Mouse (Mus musculus): ENCODE results near the gene Pgap2.

The Pgap2 gene

DNA sequence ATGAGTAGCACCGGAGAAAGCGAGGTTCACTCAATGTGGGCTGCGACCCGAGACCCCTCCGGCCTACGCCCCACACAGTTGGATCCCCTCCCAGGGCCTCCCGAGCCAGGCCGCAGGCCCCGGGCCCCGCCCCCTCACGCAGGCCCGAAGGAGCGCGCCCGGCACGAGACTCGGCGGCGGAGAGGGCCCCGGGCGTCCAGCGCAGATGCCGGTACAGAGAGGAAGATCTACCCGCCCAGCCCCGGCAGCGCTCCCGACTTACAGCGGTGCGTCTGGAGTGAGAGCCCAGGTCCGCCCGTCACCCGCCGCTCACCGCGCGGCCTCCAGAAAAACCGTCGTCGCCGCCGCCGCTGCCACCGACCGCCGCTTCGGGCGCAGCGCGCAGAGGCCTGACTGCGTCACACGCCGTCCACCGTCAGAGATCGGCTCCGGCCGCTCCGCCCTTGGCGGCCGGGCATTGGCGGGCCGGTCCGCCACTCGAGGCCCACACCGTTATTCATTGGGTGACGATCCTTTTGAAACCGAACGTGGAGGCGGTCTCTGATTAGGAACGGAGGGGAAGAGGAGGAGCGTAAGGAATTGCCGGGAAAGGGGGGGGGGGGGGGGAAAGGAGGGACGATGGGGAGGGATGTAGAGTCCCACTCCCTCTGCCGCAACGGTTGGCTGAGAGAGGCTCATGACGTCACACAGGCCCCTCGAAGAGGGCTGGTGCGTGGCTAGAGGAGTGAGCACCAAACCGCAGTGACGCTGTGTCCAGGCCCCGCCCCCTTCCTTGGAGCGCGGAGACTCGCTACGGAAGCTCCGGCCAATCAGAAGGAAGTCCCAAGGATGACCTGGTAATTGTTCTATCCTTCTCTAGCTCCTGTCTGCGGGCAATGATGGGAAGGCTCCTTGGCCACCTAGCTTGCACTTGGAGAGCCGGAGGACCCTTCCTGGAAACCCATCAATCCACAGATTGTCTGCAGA, at the start of gene Pgap2, which contains the start of gene Nup98:
Pgap2 (plus strand) TSS at position 453 of the 966 bp plus-strand sequence.
Nup98 (minus strand) TSS at position 421 of the 966 bp plus-strand sequence.
- peak; percentile 99 for DNase-seq (ENCODE audit: low spot score)

DNA sequence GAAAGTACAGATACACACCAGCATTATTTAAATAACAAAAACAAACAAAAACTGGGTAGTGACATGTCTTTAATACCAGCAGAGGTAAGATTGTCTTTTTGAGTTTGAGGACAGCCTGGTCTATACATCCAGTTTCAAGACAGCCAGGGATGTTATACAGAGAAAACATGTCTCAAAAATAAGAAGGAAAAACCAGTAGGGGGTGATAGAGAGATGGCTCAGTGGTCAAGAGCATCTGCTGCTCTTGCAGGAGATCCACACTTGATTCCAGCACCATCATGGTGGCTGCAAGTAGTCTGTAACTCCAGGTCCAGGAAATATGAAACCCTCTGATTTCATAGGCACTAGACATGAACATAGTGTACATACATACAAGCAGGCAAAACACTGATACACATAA, 39.7 kb upstream of the Pgap2 start:
- no peak for DNase-seq (ENCODE audit: low spot score)

DNA sequence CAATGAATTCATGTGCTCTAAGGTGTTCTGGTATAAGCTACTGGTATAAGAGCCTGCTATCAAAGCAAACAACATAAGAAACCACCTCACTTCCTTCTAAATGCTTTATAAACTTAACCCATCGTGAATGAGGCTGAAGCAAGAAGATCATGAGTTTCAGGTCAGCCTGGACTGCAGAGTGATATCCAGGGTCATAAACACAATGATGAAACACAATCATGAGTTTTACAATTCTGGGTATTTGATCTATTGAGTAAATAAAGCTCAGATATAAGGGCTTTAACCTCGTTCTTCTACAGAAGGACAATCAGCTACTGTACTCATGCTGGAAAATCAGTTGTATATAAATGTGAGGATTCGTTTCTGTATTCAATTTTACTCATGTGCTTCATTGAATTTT, 26.2 kb upstream of the Pgap2 start:
- no peak for DNase-seq (ENCODE audit: low spot score)

DNA sequence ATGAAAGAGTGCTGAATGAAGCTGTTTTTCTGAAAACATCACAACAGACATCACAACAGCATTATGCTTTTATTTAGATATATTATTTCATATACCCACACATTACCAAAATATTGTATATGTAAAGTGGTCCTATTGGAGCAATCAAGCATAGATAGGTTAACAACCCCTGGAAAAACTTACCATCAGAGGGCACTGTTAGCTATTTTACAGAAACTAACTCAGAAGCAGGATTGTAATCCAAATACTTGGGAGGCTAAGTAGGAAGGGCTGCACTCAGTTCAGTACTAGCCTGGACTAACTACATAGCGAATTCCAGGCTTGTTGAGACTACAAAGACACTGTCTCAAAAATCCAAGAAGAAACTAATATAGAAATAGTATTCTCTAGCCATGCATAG, 17.7 kb upstream of the Pgap2 start:
- DNase-seq (ENCODE audit: low spot score) = no peak

DNA sequence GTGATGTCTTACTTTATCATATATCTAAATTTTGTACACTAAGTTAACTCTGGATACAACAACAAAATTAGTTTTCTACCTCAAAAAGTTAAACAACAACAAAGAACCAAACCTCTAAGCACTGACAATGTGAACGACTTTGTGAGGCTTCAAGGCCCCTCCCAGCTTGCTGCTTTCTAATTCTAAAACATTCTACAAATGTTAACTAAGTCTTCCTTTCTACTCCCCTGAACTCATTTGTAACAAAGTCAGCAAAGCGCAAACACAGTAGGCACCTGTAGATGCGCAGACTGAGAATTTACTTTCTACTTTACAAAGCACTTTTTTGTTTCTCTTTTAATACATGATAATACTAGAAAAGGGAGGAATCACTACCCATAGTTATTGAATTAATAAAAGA, 9.4 kb upstream of the Pgap2 start:
- DNase-seq (ENCODE audit: low spot score) = no peak

DNA sequence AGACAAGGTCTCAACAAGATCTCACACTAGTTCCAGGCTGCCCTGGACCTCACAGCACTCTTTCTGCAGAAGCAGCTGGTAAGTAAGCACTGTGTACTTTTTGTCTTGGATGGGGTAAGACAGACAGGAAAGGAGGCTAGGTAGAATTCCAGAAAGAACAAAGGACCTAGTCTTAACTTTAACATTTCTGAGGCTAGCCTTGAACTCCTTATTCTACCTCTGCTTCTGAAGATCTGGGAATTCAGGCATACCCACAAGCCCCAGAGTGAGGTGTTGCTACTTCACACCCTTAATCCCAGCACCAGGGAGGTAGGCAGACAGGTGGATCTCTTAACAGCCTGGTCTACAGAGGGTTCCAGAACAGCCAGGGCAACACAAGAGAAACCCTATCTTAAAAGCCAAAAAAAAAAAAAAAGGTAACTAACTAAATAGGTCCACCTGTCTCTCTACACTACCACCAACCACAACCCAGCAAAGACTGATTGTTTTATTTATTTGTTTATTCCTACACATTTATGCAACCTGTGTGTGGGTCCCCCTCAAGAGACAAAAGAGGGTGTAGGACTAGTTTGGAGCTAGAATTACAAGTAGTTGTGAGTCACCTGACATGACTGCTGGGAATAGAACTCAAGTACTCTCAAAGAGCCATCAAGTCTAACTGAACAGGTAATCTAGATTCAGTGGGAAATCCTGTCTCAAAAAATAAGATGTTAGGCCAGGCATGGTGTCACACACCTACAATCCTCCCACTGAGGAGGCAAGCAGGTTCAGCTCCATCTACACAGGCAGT, 8.8 kb upstream of the Pgap2 start:
- no peak for DNase-seq (ENCODE audit: low spot score)

DNA sequence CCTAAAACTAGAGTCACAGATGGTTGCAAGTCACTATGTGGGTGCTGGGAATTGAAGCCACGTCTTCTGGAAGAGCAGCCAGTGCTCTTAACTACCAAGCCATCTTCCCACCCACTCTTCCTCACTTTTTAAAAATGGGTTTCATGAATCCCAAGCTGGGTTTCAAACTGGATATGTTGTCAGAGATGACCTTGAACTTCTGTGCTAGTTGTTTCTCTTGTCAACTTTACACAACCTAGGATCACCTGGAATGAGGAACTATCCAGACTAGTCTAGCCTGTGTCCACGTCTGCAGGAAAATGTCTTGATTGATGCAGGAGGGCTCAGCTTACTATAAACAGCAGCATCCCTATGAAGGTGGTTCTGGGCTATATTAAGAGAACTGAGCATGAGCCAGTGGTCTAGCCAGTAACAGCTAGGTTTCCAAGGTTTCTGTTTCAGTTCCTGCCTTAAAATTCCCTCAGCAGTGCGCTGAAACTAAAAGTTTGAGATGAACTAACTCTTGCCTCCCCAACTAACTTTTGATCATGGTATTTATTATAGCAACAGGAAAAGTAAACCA, 5.6 kb upstream of the Pgap2 start:
- no peak for DNase-seq (ENCODE audit: low spot score)

DNA sequence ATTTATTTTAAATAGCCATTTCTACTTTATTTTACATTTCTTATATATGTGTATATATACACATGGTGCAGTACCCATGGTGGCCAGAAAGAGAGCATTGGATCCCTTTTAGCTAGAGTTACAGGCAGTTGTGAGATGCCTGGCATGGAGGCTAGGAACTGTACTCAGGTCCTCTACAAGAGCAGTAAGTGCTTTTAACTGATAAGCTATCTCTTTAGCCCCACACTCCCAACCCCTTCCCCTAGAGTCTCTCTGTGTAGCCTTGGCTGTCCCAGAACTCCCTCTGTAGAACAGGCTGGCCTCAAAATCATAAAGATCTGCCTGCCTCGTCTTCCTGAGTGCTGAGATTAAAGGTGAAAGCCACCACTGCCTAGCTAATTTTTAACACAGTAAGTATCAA, 4.4 kb upstream of the Pgap2 start:
- no peak for DNase-seq (ENCODE audit: low spot score)

DNA sequence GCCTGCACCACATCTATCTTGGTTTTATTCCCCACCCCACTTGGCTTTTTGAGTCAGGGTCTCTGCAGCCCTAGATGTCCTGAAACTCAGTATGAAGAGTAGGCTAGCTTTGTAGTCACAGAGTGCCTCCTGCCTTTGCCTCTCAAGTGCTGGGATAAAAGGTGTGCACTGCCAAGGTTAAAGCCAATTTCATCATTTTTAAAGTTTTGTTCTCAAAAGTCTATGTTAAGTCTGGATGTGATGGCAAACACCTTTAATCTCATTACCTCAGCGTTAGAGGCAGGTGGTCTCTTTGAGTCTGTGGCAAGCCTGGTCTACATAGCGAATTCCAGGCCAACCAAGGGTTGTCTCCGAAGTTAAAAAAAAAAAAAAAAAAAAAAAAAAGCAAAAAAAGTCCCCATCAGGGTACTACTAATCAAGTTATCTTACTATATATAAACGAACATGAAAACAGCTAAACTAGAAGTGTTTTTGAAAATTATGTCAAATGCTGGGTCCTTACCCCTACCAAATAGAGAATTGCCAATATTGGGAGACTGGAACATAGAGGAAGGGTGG, 1.1 kb upstream of the Pgap2 start:
- DNase-seq (ENCODE audit: low spot score) = peak; percentile 18

DNA sequence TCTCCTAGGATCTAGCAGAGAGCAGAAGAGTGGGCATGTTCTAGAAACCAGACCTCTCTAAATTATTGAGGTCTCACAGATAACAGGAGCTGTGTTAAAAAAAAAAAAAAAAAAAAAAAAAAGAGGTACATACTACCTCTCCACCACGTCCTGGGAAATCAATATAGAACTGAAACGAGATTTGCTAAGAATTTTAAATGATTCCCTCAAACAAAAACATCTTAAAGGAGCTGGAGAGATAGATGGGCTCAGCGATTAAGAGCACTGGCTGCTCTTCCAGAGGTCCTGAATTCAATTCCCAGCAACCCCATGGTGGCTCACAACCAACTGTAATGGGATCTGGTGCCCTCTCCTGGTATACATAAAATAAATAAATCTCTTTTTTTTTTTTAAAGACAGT, 1.1 kb downstream of the Pgap2 start:
- DNase-seq (ENCODE audit: low spot score) = peak; percentile 14

DNA sequence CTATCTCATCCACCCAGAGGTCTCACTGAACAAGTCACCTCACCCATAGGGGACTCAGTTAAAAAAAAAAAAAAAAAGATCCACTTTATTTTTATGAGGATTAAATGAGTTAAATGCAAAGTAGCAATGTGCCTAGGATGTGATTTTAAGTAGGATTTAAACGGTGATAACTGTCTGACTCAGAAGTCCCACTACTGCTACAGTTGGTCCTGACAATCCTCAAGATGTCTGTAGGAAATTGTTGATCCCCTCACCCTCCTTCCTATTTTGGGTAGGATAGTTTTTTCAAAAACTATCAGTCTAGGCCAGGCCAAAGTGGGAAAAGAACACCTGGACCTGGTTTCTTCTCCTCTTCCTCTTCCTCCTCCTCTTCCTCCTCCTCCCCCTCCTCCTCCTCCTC, 11.9 kb downstream of the Pgap2 start:
- DNase-seq (ENCODE audit: low spot score) = no peak

DNA sequence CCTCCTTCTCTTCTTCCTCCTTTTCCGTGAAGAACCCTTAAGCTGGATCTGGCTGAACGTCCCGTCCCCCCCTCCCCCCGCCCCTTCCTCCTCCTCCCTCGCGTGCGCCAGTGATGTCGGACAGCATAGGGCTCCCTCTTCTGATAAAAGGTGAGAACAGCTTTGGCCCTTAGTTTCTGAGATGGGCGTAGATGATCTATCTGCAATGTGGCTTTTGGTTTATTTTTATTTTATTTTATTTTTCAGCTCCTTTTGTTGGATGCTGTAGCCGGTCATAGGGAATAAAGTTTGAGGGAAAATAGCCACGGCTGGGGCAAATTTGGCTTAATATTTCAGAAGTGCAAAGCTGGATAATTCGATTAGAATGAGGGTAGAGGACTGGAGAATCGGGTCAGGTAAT, 12.3 kb downstream of the Pgap2 start:
- DNase-seq (ENCODE audit: low spot score) = peak; percentile 65

DNA sequence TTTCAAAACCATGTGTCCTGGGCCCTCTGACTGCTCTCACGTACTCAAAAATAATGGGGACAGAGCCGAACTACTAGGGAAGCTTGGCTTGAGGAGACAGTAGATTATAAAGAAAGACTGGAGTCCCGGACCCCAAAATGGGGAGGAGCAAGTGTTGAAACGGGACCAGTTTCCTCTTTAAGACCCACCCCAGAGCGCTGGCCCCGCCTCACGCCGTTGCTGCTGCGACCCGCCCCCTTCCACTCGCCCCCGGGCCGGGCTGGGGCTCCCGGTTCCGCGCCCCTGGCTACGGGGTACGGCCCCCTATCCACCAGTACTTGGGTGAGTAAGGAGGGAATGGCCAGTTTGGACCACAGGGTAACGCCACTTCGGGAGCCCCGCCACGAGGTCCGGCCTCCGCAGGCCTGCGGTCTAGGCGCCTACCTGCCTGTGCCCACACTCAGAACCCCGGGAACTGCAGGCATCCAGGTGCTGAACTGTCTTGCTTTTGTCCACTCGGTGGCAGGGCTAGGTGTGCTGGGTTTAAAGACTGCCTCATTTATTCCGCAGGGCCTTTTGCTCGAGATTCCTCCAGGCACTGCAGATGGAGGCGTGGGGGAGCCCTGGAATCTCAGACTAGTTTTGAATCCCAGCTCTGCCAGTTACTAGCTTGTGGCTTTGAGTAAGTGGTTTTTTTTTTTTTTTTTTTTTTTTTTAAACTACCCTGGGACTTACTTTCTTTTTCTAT, 13.0 kb downstream of the Pgap2 start:
- no peak for DNase-seq (ENCODE audit: low spot score)

DNA sequence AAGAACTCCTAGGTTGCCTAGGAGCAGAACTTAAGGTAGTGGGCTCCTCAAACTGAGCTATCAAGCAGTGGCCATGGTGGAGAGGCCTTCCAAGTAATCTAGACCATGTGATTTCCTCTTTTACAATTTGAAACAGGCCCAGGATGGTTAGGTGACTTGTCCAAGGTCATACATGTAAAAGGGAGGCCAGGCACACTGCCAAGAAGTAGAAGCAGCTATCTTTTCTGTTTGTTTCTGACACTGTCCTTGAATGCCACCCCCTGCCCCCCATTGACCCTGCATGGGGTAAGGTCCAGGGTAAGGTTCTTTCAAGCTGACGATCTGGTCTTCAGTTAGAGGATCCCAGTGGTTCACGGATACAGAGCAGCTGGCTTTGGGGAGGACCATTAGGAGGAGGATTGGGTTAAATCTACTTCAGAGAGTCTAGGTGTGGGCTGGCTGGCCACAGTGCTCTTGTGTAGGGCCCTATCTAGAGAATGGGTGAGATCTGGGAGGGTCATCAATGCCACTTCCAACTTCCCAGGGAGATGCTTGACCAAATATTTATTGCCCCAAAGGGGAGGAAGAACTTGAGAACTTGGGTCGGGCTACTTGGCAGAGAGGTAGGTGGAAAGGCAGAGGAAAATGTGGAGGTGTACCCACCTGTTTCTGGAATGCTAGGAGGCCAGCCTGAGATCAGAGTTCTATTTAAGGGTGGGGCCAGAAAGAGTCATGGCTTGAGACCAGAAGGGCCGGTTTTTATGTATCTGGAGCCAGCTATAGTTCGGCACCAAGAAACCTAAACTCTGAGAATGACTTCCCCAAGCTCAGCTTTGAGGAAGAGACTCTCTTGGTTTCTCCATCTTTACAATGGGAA, 14.1 kb downstream of the Pgap2 start:
- no peak for DNase-seq (ENCODE audit: low spot score)

DNA sequence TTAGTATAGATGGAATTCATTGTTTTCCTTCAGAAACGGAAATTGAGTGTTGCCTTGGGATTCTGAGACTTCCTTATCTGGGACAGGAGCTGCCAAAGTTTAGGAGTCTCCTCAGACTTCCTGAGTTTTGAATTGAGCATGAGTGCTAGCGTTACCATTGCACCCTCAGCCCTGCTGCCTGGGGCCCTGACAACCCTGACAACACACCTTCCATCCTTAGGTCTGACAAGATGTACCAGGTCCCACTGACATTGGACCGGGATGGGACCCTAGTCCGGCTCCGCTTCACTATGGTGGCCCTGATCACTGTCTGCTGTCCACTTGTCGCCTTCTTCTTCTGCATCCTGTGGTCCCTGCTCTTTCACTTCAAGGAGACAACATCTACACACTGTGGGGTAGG, 16.0 kb downstream of the Pgap2 start:
- DNase-seq (ENCODE audit: low spot score) = no peak

DNA sequence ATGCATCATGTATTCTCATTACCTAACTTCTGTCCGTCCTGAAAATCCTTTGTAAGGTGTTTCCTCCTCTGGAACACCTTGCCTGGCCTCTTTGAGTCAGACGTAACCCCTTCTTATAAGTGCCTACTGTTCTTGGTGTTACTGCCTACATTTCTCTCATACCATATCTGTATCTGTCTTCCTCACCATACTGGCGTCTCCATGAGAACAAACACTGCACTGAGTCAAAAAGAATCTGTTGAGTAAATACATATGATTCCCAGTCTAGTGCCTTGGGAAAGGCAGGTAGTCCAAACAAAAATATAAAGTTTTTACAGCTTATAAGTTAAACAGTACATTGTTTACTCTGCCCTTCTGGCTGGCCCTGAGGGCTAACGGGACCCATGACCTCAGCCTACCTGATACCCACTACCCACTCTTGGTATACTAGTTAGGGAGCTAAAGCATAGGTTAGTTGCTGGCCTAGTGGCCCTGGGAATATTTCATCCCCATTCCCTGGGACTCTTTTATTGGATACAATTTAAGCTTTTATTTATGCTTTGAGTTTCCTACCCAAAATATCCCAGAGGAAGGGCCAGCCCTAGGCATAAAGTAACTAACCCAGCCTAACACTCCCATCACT, 18.2 kb downstream of the Pgap2 start:
- DNase-seq (ENCODE audit: low spot score) = no peak

DNA sequence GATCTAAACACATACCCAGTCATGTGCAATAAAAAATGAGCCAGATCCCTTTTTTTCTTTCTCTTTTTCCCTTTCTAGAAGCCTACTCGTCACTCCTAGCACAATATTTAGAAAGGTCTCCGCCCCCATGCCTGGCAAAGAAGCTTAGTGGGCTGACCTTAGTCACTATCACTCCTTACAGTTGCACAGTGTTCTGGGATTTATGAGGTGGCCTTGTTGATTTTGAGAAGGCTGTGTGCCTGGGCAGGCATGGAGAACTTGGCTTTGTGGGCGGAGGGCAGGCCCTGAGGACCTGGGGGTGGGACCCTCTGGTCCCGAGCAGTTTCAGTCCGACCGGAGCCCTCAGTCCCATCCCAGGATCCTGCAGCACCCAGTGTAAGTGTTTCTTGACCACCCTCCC, 19.8 kb downstream of the Pgap2 start:
- DNase-seq (ENCODE audit: low spot score) = no peak

DNA sequence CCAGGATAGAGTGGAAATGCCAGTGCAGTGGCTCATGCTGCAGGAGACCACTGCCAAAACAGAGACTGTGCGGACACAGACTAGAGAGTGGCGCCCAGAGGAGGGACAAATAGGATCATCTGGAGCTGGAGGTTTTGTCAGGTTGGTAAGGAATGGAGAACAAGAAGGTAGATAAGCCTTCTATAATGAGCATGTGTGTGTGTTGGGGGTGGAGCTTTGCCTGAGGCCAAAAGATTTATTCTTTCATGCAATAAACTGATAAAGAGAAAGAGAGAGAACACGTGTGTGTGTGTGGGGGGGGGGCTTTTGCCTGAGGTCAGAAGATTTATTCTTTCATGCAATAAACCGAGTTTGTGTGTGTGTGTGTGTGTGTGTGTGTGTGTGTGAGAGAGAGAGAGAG, 23.1 kb downstream of the Pgap2 start:
- DNase-seq (ENCODE audit: low spot score) = no peak

DNA sequence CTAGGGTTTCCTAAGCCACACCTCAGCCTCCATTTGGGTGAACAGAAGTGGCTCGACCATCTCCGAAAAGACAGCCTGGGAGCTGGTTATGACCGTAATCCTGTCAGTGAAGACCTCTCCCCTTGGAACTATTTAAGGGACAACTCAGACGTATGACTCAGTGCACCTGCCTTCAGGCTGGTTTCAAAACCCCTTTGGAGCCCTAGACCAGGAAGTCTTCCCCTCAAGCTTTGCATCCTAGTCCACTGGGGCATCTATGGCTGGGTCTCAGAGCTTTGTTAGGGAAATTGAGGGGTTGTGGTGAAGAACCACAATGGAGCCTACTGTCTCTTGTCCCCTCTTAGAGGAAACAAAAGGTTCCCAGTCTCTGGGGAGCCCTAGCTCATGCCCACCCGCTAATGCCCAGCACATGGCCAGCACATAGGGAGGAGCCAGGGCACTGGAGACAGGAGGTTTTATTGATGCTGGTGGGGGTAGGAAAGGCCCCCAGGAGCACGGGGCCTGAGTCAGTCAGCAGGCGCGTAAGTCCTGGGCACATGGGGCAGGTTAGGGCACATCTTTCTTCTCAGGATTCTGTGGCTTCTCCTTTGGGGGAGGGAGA, 28.8 kb downstream of the Pgap2 start:
- no peak for DNase-seq (ENCODE audit: low spot score)

DNA sequence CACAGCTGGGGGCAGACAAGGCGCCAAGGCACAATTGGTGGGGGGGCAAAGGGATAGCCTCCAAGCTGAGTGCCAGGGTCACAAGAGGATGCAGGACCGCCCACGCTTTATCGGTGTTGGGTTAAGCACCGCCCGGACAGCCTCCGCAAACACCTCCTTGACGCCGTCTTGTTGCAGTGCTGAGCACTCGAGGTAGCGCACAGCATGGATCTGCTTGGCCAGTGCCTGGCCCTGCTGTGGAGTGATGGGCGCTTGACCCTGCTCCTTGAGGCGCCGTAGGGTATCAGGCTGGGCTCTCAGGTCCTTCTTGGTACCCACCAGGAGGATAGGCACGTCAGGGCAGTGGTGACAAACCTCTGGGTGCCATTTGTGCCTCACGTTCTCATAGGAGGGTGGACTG, 29.6 kb downstream of the Pgap2 start:
- DNase-seq (ENCODE audit: low spot score) = no peak

Data from MN1 (cell line).